Mouse (Mus musculus) left cerebral cortex, postnatal 25 days (tissue): ENCODE measurements around the gene 1700020D05Rik. TPM values are rescaled to one million over a fixed set of nuclear protein-coding genes. Genes with fewer than 3 reads are reported as not detected.
"Not testable (repeated sequence)": the region's sequence is repeated elsewhere in the genome, so short reads cannot be mapped to it uniquely, and the experiment has no call there.

Experiments used
- DNase-seq, 2 experiments: peaks; one replicate each; pipeline ENCODE4 v3.0.0; 2022; ENCODE audit warnings: low spot score in 2 of 2, mixed read lengths in 1 of 2
- intact Hi-C: fragments of 180-260 bp; cut with DNase I; formaldehyde crosslinking; loops from one replicate; pipeline ENCODE4 v1.15.1; 2025
- total RNA-seq, 2 experiments: library from RNA; stranded (reverse); gene quantifications; 2 replicates each; pipeline ENCODE4 v1.2.3; 2021

1700020D05Rik gene
- total RNA-seq, 2 experiments from 2014 or later, result 5.1 to 7.7 TPM

DNA sequence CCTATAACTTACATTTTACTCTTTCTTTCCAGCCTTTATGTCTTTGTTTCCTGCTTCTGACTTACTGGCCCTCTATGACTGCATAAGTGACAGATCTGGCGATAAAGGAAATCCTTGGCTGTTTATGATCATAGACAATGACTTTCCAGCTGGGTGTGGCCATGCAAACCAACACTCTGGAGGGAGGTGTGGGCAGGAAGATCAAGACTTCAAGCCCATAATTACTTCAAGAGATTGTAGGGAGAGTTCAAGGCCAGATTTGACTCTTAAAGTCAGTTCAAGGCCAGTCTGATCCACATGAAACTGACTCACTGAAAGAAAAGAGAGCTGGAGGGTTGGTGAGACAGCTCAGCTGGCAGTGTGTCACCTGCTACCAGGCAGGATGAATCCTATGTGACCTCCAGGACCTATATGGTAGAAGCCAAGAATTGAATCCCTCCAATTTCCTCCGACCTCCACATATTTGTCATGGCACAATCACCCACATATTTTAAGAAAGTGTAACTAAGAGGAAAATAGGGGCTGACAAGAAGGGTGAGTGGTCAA is 3.2 kb downstream of the 1700020D05Rik start:
- intact Hi-C loops, result no loop called here
- DNase-seq, result no peak

DNA sequence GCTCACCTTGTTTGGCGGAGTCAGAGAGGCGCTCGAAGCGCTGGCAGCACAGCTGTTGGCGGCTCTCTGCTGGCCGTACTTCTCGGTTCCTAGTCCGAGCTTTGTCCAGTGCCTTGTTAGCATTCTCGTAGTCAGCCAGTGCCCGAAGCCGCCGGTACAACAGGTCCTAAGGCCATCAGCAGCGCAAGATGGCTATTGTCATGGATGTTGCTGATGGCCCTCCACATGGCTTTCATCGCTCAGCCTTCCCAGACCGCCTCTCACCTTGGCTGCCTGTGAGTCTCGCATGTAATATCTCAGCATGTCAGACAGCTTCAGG is 7.6 kb downstream of the 1700020D05Rik start:
- intact Hi-C loops, result no loop called here
- DNase-seq, result no peak

DNA sequence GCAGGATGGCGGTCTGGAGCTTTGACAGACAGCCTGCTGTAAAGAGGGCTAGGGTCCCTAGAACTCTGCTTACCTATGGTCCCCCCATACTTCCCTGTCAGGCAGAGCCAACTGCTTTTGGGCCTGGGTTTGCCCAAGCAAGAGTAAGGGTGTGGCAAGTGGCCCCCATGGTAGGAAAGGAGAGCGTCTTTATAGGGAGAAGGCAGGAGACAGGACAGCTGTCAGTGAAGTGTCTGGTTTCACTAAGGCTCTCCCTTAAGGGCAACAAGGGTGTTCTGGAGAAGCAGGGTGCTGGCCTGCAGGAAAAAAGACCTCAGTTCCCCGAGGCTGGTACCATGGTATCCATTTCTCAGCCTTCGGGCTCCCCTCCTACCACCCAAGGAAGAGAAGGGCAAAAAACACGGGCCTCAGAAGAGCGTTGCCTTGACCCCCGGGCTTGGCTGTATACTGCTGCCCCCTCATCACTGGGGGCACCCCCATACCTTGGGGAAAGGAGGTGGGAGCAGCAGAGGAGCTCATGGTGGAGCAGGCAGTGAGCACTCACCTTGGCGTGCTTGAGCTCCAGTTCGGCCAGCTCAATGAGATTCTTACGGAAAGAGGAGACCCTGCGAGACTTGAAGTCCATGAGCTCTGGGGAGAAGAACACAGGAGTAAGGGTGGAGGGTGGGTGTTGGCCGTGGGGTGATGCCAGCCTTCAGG is 8.1 kb downstream of the 1700020D05Rik start:
- intact Hi-C loops, result no loop called here
- no peak for DNase-seq

DNA sequence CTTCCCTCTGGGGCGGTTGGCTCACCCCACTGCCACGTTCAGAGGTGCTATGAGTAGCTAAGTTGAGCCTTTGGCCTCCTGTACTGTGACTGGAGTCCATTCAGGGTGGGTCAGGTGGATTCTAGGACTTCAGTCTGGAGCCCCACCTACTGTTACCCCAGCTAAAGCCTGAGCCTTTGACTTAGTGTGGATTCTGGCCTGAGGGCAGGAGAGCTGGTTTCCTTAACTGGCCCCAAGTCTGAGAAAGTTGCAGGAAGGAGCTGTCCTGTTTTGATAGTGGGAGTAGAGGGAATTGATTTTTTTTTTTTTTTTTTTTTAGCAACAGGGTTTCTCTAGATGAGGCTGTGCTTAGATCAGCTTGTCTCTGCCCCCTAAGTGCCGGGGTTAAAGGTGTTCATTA is 9.3 kb downstream of the 1700020D05Rik start:
- no peak for DNase-seq

DNA sequence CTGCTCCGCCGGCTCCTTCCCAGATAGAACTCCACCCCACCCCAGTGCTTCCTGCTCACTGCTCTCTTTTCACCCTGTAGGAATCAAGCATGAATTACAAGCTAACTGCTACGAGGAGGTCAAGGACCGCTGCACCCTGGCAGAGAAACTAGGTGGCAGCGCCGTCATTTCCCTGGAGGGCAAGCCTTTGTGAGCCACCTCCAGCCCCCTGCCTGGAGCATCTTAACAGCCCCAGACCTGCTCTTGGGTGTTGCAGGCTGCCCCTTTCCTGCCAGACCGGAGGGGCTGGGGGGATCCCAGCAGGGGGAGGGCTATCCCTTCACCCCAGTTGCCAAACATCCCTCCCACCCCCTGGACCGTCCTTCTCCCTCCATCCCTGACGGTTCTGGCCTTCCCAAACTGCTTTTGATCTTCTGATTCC is 10.3 kb downstream of the 1700020D05Rik start:
- DNase-seq, intact Hi-C loops: not testable (repeated sequence)

More for the DNA sequence above, 9.3 kb downstream of the 1700020D05Rik start:
- intact Hi-C loops, result no loop called here

DNA sequence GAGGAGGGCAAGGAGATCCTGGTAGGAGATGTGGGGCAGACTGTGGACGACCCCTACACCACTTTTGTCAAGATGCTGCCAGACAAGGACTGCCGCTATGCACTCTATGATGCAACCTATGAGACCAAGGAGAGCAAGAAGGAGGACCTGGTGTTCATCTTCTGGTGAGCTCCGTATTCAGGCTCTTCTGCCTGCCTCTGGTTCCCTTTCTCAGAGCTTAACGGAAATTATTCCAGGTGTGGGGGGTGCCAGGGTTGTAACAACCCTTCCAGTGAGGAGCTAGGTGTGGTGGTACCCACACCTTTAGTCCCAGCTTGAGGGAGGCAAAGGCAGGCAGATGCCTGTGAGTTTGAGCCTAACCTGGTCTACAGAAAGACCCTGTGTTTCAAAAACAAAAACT is 10.9 kb downstream of the 1700020D05Rik start:
- DNase-seq, result no peak
- intact Hi-C loops, result no loop called here

DNA sequence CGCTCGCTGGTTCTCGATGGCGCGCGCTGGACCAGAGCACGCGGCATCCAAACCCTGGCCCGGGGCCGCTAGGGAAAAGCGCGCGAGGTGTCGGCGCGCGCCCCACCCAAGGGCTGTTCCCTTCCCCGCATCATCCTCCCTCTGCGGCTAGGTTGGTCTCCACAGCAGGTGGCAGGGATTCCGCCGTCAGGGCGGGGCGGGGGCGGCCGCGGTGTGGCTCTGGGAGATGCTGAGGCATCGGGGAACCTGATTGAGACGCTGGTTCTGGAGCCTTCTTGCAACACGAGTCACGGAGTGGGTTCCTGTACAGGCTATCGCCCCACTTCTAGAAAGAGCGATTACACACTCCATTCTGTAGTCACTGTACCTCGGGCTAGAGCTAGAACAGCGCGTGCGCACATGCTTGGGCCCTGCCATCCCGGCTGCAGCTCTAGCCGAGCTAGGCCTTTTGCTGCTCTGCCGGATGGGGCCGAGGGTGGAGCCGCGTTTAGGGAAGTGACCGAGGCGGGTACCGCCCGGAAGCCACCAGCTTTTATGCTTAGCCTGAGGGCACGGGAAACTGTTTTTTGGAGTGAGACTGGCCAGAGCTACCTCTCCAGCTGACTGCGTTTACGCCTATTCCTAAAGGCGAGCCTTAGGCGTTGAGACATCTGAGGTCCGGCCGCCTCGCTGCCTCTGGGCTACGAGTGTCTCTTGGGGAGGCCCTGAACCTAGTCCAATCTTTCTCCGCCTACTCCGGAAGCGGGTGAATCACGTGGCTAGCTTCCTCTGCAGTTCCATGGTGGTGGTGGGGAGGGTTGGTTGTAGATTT is 12.5 kb downstream of the 1700020D05Rik start:
- intact Hi-C loops, result loop anchor here (1.0 to 2.0 kb wide), 5 partner anchors 20 to 194 kb away; partner anchors contain the start of genes Ccdc85b, Fibp, Sart1 and Snx32
- peak; percentile 84 to 90 for DNase-seq

DNA sequence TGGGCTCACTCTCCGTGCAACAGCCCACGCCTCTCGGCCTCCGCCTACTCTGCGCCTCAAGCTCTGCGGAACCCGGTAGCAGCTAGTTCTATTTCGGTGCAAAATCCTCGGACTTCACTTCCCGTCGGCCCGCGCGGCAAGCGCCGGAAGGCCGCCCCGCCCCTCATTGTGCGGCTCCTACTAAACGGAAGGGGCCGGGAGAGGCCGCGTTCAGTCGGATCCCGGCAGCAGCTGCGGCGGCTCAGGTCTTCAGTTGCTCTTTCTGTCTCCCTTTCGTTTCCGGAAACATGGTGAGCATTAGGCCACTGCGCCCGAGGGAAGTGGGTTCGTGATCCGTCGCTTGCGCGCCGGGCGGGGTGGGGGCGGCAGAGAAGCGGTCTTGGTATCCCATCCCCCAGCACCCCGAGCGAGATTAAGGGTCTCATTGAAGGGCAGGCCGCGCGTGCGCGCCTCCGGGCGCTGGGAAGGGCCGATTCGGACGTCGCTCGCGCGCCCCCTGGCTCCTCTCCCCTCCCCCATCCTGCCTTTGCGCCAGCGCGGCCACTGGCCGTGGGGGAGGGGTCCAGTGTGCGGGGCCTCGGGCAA is 13.2 kb downstream of the 1700020D05Rik start, which contains the start of gene Cfl1:
TSS of gene Cfl1 (plus strand) at position 143 of the 585 bp plus-strand sequence.
- intact Hi-C loops, result loop anchor here (1.0 to 2.0 kb wide), 4 partner anchors 20 to 194 kb away; partner anchors contain the start of genes Fibp, Sart1 and Snx32
- peak; percentile 96 to 98 for DNase-seq

DNA sequence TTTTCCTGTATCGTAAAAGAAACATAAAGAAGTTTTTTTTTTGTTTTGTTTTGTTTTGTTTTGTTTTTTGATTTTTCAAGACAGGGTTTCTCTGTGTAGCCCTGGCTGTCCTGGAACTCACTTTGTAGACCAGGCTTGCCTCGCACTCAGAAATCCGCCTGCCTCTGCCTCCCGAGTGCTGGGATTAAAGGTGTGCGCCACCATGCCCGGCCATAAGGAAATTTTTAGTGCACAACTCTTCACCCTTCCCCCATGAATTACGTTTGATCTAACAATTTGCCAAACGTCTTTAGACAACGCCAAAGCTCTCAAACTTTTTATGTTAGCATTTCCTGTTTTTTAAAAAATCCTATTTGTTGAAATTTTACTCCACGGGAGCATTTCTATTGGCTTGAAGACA is 13.9 kb downstream of the 1700020D05Rik start:
- DNase-seq, result not testable (repeated sequence)
- intact Hi-C loops, result loop anchor here (1.0 to 2.0 kb wide), 6 partner anchors 15 to 193 kb away; partner anchors contain the start of genes AI837181, Drap1, Fibp and Sart1

DNA sequence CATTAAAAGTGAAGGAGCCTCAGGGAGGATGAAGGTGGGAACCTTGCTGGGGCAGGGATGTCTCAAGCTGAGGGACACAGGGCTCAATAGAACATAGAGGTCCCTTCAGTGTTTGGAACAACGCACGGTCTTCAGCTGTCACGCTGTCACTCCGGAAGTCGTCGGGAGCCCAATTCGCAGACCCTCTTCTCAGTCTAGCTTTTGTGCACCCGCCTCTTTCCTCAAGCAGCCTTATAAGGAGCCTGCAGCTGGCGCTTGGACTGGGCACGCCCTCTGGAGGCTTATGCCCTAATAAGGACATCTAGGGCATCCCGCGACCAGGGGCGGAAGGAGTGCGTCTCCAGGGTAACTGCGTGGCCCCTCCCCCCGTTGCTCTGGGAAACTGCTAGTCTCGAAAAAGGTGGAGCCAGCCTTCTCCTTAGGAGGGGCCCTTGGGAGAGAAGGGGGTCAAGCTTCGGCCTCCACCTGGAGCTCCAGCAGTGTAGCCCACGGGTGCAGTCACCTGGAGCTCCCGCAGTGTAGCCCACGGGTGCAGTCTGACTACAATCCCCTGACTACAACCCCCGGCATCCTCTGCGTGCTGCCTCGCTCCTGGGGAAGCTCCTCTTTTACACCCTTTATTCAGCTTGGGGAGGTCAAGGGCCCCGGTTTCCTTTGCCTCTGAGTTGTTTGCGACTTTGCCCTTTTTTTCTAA is 14.6 kb downstream of the 1700020D05Rik start:
- peak; percentile 97 to 99 for DNase-seq
- intact Hi-C loops, result loop anchor here (2.0 kb wide), 2 partner anchors 14 to 64 kb away; partner anchors contain the start of genes AI837181 and Drap1

DNA sequence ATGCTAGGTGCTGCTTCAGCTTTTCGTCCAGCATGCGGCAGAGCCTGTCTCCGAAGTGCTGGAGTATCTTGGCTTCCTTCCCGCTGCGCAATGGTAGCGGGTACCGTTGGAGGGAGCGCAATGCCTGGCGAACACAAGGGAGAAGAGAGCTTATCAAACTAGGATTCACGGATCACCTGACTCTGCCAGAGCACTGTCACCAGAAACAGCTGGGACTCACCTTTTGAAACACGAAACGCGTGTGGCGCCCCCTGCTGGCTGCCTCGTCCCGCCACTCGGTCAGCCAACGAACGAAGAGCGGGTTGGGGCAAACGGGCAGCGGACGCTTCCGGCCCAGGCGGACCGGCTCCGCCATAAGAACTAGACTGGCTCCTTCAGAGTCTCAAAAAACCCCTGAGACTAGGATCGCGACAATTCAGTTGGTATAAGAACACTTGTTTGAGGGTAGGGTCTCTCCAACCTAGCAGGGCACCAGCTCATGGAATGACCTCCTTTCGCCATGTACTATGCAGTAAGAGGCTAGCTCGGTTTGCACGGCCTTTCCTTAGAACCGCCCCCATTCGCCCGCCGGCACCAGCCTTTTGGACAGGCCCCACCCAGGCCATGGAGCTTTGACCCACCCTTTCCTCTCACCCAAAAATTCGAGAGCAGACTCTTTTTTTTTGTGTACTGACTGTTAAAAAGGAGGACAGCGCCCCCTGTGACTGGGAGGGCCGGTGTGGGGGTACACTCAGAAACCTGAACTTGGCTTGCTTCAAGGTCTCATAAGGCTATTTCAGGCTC is 15.6 kb downstream of the 1700020D05Rik start, which contains the start of gene Mus81:
TSS of gene Mus81 (minus strand) at position 635 of the 783 bp plus-strand sequence.
- intact Hi-C loops, result loop anchor here (2.0 kb wide), 2 partner anchors 13 to 63 kb away; partner anchors contain the start of genes AI837181 and Drap1
- DNase-seq, result peak; percentile 90 to 98

DNA sequence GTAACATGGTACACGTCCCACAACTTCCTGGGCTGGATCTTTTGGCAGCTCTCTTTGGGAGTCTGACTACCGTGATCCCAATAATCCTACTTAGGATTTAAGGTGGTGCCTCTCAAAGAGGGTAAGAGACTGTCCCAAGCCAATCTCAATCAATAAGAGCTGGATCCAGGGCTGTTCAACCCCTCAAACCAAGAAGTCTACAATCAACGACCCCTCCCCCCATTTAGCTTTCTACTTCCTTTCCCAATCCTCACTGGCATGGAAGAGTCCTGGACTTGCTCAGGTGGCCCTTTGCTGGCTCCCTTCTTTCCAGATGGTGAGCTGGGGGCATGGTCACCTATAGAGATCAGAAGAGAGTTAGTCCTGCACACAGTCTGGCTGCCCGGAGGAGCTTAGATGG is 16.8 kb downstream of the 1700020D05Rik start:
- intact Hi-C loops, result no loop called here
- no peak for DNase-seq

DNA sequence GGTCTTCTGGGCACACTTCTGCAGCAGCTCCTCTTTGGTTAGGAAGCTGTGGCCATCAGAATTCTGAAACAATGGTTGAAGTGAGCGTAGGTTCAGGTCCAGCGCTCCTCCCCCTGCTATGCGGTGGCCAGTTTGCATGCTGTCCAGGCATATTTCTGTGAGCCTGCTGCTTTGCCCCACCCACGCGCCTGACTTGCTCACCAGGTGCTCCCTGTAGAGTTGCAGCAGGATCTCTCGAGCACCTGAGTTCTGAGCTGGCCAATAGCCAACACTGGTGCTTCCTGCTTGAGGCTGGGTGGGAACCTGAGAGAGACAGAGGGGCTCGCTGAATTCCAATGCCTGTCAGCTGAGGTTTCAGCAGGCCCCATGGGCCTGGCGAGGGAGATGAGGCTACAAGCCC is 17.3 kb downstream of the 1700020D05Rik start:
- no peak for DNase-seq
- intact Hi-C loops, result no loop called here

DNA sequence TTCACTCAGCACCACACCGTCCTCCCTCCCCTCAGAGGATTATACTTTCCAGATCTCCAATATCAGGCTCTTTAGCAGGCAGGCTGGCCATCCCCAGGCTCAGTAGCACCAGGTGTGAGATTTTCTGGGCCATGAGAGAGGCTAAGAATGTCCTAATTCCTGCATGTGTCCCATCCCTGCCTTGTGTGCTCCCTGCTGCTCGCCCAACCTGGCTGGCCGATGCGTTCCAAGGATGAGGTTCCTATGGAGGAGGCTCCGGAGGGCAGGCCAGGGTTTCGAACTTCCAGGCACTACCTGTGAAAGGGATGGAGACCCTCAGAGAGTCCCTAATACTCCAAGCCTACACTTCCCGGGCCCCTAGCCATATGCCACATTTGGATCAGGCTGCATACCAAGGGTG is 17.8 kb downstream of the 1700020D05Rik start:
- intact Hi-C loops, result no loop called here
- no peak for DNase-seq

DNA sequence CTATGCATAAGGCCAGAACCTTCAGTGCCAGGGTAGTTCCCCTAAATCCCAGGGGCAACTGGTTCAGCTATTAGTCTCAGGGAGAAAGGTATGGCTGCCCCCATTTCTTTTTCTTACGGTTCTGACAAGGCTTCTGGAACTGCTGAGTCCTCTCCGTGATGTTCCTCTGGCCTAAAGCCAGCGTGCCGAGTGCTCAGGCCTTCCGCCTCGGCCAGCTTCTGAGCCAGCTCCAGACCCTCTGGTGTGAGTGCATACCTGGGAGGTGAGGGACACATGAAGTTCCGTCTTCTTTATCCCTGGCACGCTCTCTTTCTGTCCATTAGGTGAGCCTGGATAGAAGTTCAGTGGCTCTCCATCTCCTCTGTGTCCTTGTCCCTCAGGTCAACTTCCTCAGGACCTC is 18.2 kb downstream of the 1700020D05Rik start:
- intact Hi-C loops, result no loop called here

DNA sequence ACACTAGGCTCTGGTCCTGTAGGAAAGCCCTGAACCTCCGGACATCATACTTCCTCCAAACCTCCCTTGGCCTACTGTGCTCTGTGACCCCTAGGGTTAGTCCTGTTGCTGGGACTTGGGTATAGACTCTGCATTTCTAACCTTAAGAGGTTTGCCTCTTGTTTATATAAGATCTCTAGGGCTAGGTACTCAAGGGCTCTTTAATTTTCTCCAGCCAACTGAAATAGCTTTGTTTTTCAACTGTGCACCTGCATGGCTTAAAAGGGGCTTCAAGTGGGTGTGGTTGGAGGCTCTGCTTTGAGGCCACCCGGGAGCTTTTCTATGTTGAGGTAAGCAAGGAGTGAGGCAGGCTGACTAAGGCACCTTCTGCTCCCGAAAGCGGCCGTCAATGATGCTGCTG is 19.1 kb downstream of the 1700020D05Rik start:
- intact Hi-C loops, result no loop called here
- DNase-seq, result no peak

More for the DNA sequence above, 18.2 kb downstream of the 1700020D05Rik start:
- DNase-seq, result no peak

DNA sequence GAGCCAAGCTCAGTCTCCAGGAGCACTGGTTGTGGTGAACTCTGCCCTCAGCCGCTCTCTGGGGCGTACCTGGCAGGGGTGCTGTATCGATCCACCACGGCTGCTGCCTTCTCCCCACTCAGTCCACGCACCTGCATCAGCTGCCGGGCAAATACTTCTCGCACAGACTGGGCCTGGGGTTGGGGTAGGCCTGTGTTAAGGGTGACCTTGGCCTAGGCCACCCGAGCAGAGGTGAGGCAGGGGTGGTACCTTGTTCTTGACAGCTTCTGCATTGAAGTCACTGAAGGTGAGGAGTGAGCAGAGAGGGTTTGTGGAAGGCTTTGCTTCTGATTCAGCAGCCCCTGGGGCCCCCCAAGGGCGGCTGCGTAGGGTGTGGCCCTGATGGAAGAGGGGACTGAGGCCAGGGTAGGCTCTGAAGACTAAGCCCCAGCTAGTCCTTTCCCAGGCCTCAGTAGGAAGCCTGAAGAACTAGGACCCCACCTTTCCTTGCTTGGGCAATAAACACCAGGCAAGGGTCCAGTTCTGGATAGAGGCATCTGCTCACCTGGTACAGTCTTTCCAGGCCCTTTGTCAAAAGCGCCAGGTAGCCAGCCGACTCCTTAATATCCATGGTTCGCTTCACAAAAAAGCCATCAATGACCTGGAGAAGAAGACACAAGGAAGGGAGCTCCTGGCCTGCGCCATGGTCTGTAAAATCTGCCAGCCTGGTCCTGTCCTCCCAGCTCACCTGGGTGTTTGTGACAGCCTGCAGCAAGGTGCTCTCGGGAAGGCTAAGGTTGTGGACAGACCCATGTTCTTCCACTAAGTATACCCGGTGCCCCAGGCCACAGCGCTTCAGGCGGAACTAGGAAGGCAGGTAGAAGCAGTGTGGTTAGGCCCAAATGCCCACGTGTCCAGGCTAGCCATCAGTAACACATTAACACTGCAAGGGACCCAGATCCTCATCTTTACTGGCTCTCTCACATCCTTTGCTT is 19.9 kb downstream of the 1700020D05Rik start:
- no peak for DNase-seq
- intact Hi-C loops, result no loop called here
